Mouse (Mus musculus) kidney, postnatal 0 days (tissue): ENCODE results near the gene Nup210l. TPM values are rescaled to one million over a fixed set of nuclear protein-coding genes. Genes with fewer than 3 reads are reported as not detected.
A peak's percentile ranks its signal among the peaks of the same experiment; 100 is the strongest.

Experiments used
- ATAC-seq: fragments of 200-750 bp; cut with Nextera tagmentation; replicated peaks from 2 replicates; pipeline ENCODE4 v1.8.0; 2017; ENCODE audit warnings: low read depth, moderate number of reproducible peaks, moderate TSS enrichment, moderate library complexity; ENCODE audit not compliant: low FRiP score
- DNase-seq: peaks from one replicate; pipeline ENCODE4 v3.0.0-alpha.2; 2016; ENCODE audit warnings: low spot score
- H3K27ac ChIP-seq: fragments of 300-500 bp; sonication (generic); 2 replicates; pipeline ENCODE4 v1.5.1; 2014; ENCODE audit warnings: mild to moderate bottlenecking
- H3K27me3 ChIP-seq: fragments of 300-500 bp; sonication (generic); 2 replicates; pipeline ENCODE4 v1.6.1; 2014; ENCODE audit warnings: low read length, mixed read lengths; ENCODE audit not compliant: insufficient read depth
- H3K36me3 ChIP-seq: fragments of 300-500 bp; sonication (generic); 2 replicates; pipeline ENCODE4 v1.6.1; 2014; ENCODE audit warnings: low read length, mixed read lengths; ENCODE audit not compliant: insufficient read depth
- H3K4me1 ChIP-seq: fragments of 300-500 bp; sonication (generic); replicated peaks from 2 replicates; pipeline ENCODE4 v1.6.1; 2014; ENCODE audit warnings: antibody characterized with exemption, low read length, mixed read lengths; ENCODE audit not compliant: insufficient read depth
- H3K4me2 ChIP-seq: fragments of 300-500 bp; sonication (generic); 2 replicates; pipeline ENCODE4 v1.6.1; 2014; ENCODE audit warnings: mild to moderate bottlenecking, low read length, moderate library complexity, mixed read lengths
- H3K4me3 ChIP-seq: fragments of 300-500 bp; sonication (generic); replicated peaks from 2 replicates; pipeline ENCODE4 v1.5.1; 2014; ENCODE audit warnings: low read depth, low read length
- H3K9ac ChIP-seq: fragments of 300-500 bp; sonication (generic); 2 replicates; pipeline ENCODE4 v1.6.1; 2014; ENCODE audit warnings: low read depth, low read length
- H3K9me3 ChIP-seq: fragments of 300-500 bp; sonication (generic); replicated peaks from 2 replicates; pipeline ENCODE4 v1.6.1; 2016; ENCODE audit warnings: low read length, inconsistent platforms, mixed read lengths
- CTCF ChIP-seq: IDR thresholded peaks from 2 replicates; pipeline ENCODE4 v1.5.1; 2016; ENCODE audit warnings: antibody characterized with exemption, low read depth, mild to moderate bottlenecking, moderate library complexity
- WGBS: fragments of 180-500 bp; shearing (Covaris S2); extraction: QIAGEN DNeasy Blood & Tissue Kit; methylation state at CpG from one replicate; pipeline ENCODE4 v1.1.7; 2014; 5-methylcytosine and 5-hydroxymethylcytosine counted together
- polyA plus RNA-seq: library from polyadenylated mRNA; unstranded; fragments of >200 nt; fragmentation: Nextera tagmentation; extraction: Ambion mirVana; gene quantifications from 2 replicates; pipeline ENCODE4 v1.2.1, GENCODE M21; 2015

Gene Nup210l
- polyA plus RNA-seq, 1 experiment from 2014 or later, result 0.12 TPM

- H3K27ac ChIP-seq, result no peak overlapping the region
- H3K4me1 ChIP-seq, result no peaks in the 10 kb centered on the region
- no peak for DNase-seq
- ATAC-seq, result no peak
- H3K36me3 ChIP-seq, result no peaks in the 10 kb centered on the region
- no peaks in the 10 kb centered on the region for H3K27me3 ChIP-seq
- no peak overlapping the region for H3K4me2 ChIP-seq
- TF ChIP-seq CTCF, result no peak
- 93% methylated on average over 6 of the region's 6 CpGs for WGBS
- H3K9ac ChIP-seq, result no peak overlapping the region
- H3K9me3 ChIP-seq, result no peaks in the 10 kb centered on the region
- no peak overlapping the region for H3K4me3 ChIP-seq
These were observed 23.9 kb downstream of the Nup210l start for GRCm38 (mm10) chr3:90127881-90128280.

GRCm38 (mm10) chr3:90132745-90133144 lies 28.8 kb downstream of the Nup210l start:
- no peak for DNase-seq
- H3K4me3 ChIP-seq, result no peak overlapping the region
- no peaks in the 10 kb centered on the region for H3K4me1 ChIP-seq
- TF ChIP-seq CTCF, result no peak
- no peak overlapping the region for H3K27ac ChIP-seq
- WGBS, result 82% methylated on average over 3 of the region's 3 CpGs
- no peak overlapping the region for H3K9ac ChIP-seq
- no peaks in the 10 kb centered on the region for H3K9me3 ChIP-seq
- ATAC-seq, result no peak
- no peaks in the 10 kb centered on the region for H3K27me3 ChIP-seq
- no peak overlapping the region for H3K4me2 ChIP-seq
- no peaks in the 10 kb centered on the region for H3K36me3 ChIP-seq

GRCm38 (mm10) chr3:90133331-90133730 lies 29.4 kb downstream of the Nup210l start:
- Histone ChIP-seq H3K27ac (no peak overlapping the region), H3K4me1 (no peaks in the 10 kb centered on the region), H3K4me3 (no peak overlapping the region), H3K36me3 (no peaks in the 10 kb centered on the region), H3K9ac (no peak overlapping the region), H3K4me2 (no peak overlapping the region), H3K9me3 (no peaks in the 10 kb centered on the region), H3K27me3 (no peaks in the 10 kb centered on the region)
- peak; percentile 35; the same call in 1 of the 2 replicates for TF ChIP-seq CTCF
- DNase-seq (peak; percentile 15), ATAC-seq (no peak)
- WGBS, result 94% methylated on average over 1 of the region's 1 CpGs

DNA sequence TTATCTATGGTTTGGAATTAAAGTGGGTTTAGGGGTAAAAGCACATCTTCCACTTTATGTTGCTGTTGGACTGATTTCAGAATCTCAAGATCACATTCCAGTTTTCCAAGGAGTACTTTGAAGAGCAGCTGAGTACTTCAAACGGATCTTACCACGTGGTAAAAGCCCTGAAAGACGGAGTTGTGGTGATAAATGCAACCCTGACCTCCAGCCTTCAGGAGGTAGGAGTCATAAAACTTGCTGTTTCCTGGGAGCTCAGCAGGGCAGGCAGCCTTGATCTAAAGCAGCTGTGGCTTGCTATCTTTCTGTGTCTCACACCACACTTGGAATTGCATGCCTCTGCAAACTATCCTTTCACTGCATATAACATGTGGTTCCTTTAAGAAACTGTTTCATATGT lies 30.6 kb downstream of the Nup210l start:
- WGBS, result 18% methylated on average over 3 of the region's 3 CpGs
- H3K36me3 ChIP-seq, result no peaks in the 10 kb centered on the region
- DNase-seq, result peak; percentile 53
- peak overlapping the region; percentile 8; the same call in 1 of the 2 replicates for H3K27ac ChIP-seq
- H3K9me3 ChIP-seq, result no peaks in the 10 kb centered on the region
- H3K4me3 ChIP-seq, result no peak overlapping the region
- no peak for TF ChIP-seq CTCF
- ATAC-seq, result no peak
- no peak overlapping the region for H3K9ac ChIP-seq
- no peaks in the 10 kb centered on the region for H3K4me1 ChIP-seq
- no peaks in the 10 kb centered on the region for H3K27me3 ChIP-seq
- no peak overlapping the region for H3K4me2 ChIP-seq

- no peaks in the 10 kb centered on the region for H3K27me3 ChIP-seq
- no peaks in the 10 kb centered on the region for H3K4me1 ChIP-seq
- no peaks in the 10 kb centered on the region for H3K9me3 ChIP-seq
- no peak for ATAC-seq
- TF ChIP-seq CTCF, result no peak
- 42% methylated on average over 5 of the region's 5 CpGs for WGBS
- DNase-seq, result no peak
- no peaks in the 10 kb centered on the region for H3K36me3 ChIP-seq
- no peak overlapping the region for H3K9ac ChIP-seq
- no peak overlapping the region for H3K4me3 ChIP-seq
- no peak overlapping the region for H3K27ac ChIP-seq
- no peak overlapping the region for H3K4me2 ChIP-seq
These were observed 31.1 kb downstream of the Nup210l start for GRCm38 (mm10) chr3:90134993-90135392.

GRCm38 (mm10) chr3:90136660-90137059 lies 32.7 kb downstream of the Nup210l start:
- no peak overlapping the region for H3K9ac ChIP-seq
- no peak overlapping the region for H3K4me2 ChIP-seq
- H3K27ac ChIP-seq, result no peak overlapping the region
- H3K4me1 ChIP-seq, result no peaks in the 10 kb centered on the region
- DNase-seq (no peak), ATAC-seq (no peak)
- H3K4me3 ChIP-seq, result no peak overlapping the region
- H3K36me3 ChIP-seq, result no peaks in the 10 kb centered on the region
- peak; percentile 53; the same call in 1 of the 2 replicates for TF ChIP-seq CTCF
- H3K27me3 ChIP-seq, result no peaks in the 10 kb centered on the region
- 49% methylated on average over 13 of the region's 13 CpGs for WGBS
- H3K9me3 ChIP-seq, result no peaks in the 10 kb centered on the region

DNA sequence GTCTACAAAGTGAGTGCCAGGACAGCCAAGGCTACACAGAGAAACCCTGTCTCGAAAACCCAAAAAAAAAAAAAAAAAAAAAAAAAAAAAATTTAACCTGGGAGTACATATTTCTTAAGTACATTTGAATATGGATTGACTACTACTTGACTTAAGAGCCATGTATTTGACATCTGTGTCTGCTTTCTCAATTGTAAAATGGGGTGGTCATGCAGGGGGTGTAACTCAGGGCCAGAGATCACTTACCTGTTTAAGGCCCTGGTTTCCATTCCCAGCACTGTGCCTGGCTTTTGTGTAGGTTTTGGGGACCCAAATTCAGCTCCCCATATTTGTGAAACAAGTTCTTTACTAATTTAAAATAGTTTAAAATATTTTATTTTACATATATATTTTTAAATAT lies 33.7 kb downstream of the Nup210l start:
- H3K27me3 ChIP-seq, result no peaks in the 10 kb centered on the region
- H3K4me3 ChIP-seq, result no peak overlapping the region
- no peak overlapping the region for H3K4me2 ChIP-seq
- H3K4me1 ChIP-seq, result no peaks in the 10 kb centered on the region
- ATAC-seq (no peak), DNase-seq (no peak)
- no peaks in the 10 kb centered on the region for H3K36me3 ChIP-seq
- H3K27ac ChIP-seq, result no peak overlapping the region
- no peak overlapping the region for H3K9ac ChIP-seq
- TF ChIP-seq CTCF, result no peak
- 80% methylated on average over 1 of the region's 1 CpGs for WGBS
- no peaks in the 10 kb centered on the region for H3K9me3 ChIP-seq
